Mouse (Mus musculus) lung, postnatal 10 days (tissue): Measurements from ENCODE around the gene Rhcg.

Experiments
- DNase-seq: peaks from one replicate; pipeline ENCODE4 v3.0.0; 2021

Rhcg gene

DNA sequence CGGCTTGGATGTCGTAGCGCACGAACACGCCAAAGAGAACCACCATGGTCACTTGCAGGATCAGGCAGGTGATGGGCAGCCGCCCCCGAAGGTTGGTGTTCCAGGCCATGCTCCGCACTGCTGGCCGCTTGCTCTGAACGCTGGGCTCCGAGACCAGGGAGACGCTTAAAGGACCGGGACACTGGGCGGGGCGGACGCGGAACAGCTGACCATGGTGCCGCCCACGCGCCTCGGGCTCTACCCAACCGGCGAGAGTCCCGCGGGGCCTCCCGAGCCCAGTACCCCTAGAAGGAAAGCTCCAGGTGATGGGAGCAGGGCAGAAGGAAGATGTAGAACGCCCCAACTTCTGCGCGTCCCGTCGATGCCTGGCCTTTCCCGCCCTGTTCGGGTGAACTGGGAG, at the start of gene Rhcg:
Gene Rhcg, minus strand, starts transcription at position 240 of the 400 bp plus-strand sequence.
- DNase-seq: peak; percentile 18

DNA sequence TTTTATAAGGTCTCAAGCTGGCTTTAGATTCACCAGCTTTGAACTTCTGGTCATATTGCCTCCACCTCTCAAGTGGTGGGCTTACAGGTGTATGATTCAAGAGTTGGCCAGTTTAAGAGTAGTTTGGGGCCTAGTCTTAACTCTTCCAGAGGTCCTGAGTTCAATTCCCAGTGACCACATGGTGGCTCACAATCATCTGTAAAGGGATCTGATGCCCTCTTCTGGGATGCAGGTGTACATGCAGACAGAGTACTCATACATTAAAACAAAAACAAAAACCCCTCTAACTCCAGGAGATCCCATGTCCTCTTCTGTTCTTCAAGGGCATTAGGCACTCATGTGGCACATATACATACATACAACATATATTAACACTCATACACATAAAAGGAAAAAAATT, 49.2 kb upstream of the Rhcg start:
- DNase-seq: no peak

DNA sequence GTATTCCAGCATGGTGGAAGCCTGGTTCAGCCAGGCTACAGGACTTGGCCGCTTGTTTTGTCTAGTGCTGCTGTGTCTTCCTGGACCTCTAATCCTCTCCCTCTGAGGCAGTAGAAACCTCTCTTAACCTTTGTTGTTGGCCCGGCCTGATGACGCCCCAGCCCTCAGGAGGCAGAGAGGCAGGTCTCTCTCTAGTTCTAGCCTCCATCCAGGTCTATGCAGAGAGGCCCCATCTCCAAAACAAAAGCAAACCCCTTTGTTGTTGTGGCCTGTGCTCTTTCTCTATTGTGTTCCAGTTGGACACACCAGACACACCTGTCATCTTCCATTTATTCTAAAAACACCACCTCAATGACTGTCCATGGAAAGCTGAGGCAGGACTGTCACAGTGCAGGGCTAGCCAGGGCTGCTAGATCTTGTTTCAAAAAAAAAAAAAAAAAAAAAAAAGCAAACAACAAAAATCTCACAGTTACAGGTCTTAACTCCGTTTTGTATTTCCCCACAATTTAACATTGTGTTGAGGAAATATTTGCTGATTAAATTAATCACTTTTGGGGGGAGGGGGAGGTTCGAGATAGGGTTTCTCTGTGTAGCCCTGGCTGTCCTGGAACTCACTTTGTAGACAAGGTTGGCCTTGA, 43.9 kb upstream of the Rhcg start:
- no peak for DNase-seq

DNA sequence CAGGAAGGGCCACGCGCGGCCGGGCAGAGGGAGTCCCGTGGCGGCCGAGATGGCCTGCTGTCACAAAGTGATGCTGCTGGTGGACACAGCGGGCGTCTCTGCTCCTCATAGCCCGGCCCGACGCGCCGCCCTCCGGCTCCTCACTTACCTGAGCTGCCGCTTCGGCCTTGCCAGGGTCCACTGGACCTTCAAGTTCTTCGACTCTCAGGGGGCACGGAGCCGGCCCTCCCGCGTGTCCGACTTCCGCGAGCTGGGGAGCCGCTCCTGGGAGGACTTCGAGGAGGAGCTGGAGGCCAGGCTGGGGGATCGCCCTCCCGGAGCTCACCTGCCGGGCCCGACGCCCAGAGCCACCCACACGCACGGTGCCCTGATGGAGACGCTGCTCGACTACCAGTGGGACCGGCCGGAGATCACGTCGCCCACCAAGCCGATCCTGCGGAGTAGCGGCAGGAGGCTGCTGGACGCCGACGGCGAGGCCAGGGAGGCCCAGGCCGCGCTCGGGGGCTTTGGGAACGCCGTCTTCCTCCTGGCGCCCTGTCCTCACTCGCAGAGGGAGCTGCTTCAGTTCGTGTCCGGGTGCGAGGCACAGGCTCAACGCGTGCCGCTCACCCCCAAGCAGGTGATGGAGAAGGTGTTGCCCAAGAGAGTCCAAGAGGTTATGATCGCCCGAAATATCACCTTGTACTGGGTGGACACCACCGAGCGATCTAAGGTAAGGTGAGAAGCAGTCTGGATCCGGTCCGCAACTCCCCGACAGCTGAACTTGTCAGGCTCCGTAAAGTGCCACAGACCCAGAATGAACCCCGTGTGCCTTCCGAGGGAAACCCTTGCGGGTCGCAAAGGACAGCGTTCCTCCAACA, 43.1 kb upstream of the Rhcg start:
- DNase-seq: no peak

DNA sequence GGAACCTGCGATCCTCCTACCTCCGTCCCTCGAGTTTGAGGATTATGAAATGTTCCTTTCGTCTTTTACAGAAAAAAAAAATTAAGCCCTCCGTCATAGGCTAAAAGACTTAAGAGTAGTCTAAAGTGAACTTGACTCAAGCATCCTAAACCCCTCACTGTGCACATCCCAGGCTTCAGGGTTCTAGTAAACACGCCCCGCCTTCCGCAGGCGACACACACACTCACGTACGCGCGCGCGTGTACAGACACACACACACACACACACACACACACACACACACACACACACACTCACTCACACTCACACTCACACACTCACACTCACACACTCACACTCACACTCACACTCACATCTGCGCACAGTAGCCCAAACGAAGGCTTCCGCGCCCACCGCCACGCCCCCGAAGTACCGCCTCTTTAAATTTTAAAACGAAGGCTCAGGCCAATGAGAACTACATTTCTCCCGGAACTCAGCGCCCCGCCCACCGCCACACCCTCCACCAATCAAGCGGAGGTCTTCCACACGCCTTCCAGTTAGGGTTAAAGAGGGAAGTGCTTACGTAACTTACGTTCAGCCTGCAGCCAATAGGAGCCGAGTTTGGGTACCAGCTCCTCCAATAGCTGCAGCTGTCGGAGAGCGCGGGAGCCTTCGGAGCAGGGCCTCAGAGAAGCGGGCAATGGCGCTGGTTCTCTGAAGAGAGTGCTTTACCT, 42.3 kb upstream of the Rhcg start, which contains the start of gene Ticrr:
Gene Ticrr, plus strand, starts transcription at position 619 of the 713 bp plus-strand sequence.
- DNase-seq: peak; percentile 99

DNA sequence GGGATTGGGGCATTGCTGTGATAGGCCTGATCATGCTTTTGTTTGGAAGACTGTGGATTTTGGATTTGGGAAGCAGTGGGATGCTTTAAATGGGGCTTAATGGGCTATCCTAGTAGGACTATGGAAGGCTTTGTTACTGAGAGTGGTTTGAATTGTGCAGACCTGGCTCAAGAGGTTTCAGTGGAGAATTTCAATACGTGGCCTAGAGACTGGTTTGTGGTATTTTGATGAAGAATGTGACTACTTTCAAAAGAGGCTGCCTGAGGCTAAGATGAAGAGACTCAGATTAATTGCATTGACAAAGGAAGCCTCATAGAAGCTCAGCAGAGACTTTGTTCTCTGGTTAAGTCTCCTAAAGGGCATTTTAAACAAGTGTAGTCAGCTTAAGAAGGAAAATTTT, 37.1 kb upstream of the Rhcg start:
- DNase-seq: no peak

DNA sequence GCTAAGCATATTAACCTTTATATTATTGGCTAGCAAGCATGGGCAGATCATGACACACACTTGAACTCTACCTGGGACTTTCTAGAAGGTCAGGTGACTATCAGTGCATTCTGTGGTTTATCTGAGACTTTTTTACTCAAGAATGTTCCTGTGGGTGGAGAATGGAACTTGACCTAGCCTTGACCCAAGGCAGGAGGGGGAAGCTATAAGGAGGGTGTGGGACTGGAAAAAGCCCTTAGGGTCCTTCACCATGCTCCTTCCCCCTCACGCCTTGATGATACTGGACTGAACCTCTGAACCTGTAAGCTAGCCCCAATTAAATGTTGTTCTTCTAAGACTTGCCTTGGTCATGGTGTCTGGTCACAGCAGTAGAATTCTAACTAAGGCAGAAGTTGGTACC, 36.7 kb upstream of the Rhcg start:
- DNase-seq: no peak

DNA sequence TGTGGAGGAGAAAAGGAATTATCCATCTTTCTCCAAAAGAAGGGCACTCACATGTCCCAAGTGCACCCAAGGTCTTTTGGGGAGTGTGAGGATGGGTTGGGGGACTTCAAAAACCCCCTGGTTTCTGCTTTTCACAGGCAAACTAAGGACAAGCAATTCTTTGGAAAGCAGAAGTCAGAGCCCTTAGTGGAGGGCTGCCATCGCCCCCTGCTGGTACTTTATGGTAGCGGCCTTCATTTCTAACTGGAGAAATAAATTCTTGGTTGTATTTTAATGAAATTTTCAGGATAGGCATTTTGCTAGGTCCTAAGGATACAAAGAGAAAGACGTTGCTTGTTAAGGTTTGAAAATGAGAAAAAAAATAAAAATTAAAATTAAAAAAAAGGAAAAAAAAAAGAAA, 31.5 kb upstream of the Rhcg start:
- DNase-seq: peak; percentile 55

DNA sequence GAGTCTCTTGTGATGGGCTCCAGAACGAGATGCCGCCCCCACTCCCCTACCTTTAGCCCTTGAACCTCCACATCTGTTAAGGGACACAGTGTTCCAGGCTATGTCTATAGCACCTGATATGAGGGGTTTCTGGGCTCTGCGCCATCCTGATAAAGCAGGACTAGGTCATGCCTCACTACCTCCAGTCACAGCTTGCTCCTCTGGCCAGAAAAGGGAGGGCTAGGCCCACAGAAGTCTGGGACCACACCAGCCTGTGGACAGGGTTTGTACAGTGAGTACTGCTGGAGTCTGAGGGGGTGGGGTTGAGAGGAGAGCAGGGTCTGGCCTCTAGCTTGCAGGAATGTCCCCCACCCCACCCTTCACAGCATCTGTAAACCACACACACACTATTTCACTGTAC, 29.8 kb upstream of the Rhcg start:
- DNase-seq: no peak

DNA sequence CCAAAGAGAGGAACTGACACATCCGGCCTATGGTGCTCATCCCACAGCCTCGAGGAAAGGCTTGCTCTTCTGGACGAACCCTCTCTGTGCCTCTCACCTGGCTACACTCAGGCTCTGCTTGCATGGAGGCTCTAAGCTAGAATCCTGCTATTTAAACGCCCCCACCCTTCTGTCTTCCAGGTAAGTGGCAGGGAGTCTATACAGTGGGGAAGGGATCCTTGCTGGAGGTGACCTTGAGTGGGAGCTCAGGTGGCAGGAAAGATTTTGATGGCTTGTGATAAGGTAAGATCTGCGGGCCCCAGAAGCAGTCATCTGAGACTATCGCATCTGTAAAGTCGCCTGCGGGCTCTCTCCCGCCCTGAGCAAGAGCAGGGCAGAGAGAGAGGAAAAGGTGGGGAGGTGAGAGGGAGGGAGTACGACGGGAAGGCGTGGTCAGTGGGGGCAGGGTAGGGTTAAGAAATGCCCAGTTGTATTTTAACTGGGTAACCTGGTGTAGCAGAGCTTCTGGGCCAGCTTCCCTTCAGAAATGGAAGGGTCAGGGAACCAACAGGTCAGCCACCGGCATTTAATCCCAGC, 14.4 kb upstream of the Rhcg start:
- DNase-seq: no peak

DNA sequence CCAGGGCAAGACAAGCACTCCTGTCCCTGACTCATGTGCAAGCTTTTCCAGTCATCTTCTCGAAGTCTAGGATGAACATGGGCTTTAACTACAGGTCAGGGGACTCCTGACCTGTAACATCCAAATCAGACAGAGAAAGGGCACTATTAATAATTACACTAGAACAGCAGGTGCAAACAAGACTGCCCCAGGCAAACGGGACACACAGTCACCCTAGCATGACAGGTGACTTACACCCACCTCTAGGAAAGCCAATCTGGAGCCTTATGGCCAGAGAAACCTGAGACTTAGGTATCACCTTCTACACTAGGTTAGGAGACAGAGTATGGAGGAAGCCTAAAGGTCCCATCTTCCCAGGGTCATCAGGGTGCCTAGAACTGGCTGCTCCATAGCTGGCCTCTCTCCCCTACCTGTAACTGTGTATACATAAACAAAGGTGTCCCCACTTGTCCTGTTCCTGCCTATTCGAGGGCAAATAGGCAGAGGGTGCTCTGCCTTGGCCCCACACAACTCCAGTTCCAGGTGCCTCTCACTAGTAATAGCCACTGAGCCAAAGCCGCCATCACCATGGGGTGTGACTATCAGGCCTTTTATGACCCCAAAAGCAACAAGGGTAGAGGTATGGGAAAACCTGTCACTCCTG, 10.9 kb upstream of the Rhcg start:
- no peak for DNase-seq

DNA sequence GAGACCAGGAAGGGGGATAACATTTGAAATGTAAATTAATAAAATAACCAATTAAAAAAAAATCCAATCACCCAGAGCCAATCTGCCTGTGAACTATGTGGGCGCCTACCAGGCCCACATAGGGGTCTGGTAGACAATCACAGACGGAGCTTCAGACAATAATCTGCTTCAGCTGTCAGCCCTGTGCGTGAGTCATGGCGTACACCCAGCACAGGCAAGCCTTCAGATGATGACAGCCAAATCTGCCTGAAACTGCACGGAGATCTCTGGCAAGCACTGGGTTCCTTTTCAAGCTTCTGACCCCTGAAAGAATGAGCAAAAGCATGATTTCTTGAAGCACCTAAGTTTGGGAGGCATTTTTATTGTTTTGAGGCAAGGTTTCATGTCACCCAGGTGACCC, 8.7 kb upstream of the Rhcg start:
- no peak for DNase-seq

DNA sequence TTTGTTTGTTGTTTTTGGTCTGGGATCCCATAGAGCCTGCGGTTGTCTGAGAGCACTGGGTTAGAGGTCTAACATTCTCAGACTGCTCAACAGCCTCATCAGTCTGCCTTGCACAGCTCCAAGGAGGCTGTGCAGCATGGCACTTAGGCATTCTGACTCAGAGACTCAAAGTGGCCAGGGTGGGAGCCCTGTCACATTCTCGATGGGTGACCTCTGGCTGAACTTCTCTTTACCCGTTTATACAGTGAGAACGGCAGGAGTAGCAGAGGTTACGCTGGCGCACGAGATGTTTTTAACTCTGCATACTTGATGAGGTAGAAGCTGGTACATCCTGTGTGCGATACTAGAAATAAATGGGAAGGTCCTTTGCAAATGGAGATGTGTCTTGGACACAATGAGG, 5.6 kb upstream of the Rhcg start:
- DNase-seq: no peak

DNA sequence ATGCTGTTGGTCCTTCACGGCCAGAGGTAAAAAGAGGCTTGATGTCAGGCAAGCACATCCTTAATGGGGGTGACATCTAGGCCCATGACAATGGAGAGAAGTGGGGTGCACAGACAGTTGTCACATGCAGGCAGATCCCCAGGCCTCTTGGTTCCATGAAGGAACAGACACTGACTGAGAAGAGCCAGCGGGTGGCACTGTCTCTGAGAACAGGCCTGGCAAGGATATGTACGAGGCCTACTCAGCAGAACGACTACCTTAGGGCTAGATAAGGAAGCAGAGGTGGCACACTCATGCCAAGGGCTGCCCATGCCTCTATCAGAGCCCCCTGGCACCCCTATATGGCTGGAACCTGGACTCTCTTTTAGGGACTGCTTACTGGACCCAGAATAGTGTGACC, 2.0 kb upstream of the Rhcg start:
- no peak for DNase-seq

DNA sequence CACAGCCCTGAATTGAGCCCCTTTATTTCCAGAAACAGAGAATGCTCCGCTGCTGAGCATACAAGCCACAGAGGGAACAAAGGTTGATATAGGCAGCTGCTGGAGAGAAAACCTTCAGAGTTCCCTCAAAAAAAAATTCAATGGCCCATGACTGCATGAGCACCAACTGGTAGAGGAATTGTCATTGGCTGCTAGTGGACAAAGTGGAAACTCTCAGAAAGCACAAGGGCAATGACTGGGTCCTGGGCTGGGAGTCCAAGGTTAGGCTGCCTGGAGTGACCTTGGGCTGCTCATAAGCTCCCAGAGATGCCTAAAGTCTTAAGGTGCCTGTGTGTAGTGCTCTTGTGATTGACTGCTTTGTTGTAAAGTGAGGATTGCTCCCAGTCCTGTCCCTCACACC, 1.5 kb downstream of the Rhcg start:
- DNase-seq: no peak

DNA sequence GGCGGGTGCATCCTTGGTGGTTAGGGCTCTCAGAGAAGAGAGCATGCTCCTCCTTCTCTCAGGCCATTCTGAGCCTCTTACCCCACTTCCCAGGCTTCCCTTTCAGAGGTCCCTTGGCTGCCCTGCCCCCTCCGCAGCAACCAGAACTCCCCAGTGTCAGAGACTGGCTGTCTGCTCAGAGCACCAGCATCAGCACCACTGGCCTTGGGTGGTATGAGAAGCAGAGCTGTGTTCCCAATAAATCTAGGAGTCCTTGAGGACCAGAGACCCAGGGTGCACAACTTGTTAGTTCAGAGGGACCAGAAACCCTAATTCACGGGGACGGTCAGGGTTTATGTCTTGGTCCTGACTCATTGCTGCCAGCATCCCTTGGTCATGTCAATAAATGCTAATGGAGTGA, 2.4 kb downstream of the Rhcg start:
- DNase-seq: no peak

DNA sequence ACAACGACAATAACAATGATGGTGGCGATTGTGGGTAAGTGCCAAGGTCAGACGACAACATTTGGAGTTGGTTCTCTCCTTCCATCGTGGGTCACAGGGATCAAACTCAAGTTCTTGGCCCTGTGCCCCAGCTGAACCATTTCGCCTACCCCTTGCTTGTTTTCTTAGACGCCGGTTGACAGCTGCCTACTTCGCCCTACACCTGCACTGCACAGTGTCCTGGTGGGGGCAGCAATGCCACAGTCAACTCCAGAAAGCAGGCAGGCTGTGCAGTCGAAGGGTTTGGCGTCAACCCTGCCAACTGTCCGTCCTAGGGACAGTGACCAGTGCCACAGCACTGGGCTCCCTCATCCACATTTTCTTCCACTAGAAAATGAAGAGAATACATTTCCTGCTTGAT, 4.1 kb downstream of the Rhcg start:
- DNase-seq: no peak

DNA sequence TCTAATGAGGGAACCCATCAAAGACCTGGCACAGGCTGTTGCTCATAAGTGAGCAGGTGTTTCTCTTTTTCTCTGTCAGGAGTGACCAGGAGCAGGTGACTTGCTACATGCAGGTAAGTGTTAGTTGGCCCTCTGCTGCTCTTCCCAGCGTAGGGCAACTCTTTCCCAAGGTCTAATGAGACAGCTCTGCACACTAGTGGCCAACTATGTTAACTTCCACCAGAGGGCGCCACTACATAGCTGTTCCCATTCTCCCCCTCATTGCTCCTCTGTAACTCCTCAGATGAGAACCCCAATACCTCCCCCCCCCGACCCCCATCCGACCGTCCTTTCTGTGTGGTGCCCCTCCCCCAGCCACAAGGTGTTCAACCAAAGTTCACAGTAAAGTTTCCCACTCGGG, 4.7 kb downstream of the Rhcg start:
- peak; percentile 69 for DNase-seq

DNA sequence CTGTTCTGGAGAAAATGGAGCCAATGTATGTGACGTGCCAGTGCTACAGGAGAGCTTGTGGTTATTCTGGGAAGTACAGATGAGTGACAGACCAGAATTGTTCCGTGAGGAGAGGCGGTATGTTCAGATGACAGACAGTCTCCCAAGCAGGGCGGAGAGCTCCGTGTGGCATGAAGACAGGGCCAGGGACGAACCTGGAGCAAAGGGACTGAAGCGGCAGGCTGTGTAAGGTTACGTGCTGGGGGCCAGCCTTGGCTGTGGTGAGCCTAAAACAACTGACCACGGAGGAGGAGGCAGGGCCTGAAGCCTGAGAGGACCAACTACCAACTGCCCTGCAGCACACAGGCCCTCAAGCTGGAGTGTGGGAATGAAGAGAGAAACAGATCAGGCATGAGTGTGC, 5.6 kb downstream of the Rhcg start:
- DNase-seq: no peak

DNA sequence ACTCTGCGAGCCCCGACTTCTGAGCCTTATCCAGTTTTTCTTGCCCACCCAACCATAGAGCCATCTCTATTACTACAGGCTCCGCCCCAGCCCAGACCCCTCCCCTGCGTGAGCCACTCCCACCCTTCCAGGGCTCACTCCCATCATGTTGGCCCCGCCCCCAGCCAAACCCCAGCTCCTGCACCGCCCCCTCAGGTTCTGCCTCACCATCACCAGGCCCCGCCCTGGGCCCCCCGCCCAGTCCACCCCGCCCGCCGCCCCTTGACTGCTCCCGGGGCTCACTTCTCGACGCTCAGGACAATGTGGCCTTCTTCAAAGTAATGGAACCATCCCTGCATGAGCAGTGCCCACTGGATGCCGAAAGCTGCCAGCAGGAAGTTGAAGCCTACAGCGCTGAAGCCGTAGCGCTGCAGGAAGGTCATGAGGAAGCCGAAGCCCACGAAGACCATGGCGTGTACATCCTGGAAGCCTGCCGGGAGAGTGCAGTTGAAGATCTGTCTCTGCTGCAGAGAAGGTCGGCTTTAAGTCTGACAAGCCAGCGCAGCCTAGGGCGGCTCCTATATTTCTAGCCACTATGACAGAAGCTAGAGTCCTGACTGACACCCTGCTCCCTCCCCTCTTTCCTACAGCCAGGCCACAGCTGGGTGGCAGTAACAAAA, 10.1 kb downstream of the Rhcg start:
- peak; percentile 35 for DNase-seq

DNA sequence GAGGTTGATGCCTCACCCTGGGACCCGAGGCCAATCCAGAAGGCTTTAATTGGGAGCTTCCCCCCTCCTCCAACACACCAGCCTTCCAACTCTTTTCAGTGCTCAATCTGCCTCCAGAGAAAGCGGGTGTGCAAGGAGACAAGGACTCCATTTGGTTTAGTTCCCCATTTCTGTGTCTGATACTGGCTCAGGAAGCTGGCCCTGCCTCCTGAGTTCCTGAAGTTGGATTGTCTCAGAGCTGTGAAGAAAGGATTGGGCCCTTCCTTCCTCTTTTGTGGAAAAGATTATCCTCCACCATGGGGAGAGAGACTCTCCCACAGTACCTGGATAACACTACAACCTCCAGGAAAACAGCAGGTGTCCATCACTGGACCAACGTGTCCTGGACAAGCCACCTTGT, 10.7 kb downstream of the Rhcg start:
- no peak for DNase-seq

DNA sequence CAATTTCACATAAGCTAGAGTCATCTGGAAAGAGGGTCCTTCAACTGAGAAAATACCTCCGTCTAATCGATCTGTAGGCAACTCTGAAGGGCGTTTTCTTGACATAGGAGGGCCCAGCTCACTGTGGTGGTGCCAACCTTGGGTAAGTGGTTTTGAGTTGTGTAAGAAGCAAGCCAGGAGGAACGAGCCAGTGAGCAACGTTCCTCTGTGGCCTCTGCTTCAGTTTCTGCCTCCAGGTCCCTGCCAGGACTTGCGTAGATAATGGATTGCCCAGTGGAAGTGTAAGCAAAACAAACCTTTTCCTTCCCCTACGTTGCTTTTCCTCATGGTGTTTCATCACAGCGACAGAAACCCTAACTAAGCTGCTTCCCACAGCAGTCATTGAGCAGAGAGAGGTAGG, 15.5 kb downstream of the Rhcg start:
- DNase-seq: no peak

DNA sequence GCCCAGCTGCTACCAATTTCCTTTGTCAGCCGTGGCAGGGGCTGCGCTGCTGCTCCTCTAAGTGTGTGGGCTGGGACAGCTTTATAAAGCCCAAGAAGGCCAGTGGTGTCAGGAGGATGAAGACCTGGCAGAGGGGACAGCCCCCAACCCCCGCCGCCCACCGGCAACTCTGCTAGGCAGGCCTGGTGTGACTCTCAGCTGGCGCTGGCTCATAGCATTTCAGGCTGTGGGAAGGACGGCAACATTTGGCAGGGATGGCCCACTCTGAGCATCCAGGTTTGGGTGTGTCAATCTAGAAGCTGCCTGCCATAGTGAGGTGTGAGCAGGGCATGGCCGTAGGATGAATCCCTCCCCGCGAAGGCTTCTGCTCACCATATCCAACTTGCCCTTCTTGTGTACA, 17.3 kb downstream of the Rhcg start:
- no peak for DNase-seq
